ENCODE assay signal across 10 mouse cellular contexts in the genomic region with DNA sequence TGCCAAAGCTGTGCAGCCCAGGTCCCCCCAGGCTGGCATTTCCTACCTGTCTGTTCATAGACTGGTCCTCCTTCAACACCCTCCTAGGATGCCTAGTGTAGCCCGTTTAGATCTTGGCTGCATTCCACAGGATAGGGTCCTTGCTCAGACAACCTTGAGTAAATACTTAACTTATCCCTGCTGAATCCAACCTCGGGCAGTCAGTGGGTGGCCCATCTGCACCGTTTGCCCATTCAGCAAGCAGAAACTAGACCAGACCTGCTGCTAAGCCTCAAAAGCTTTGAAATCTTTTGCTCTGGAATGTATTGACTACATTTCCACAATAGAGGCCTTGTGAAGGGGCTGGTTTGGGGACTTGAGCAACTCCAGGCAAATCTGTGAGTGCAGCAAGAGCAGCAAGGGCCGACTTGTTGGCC. TPM values are rescaled to one million over a fixed set of nuclear protein-coding genes. Genes with fewer than 3 reads are reported as not detected.
DNase-seq lines count a peak whose midpoint lies in the region; ATAC-seq lines count a peak whose summit lies in the region.
"Had no signal": no experiment of that assay in that cellular context is flagged by ENCODE, and none has a peak within 500 bp of the region (broad histone marks: within the 10 kb centered on the region; RNA-seq: fewer than 3 reads in every experiment).

No protein-coding gene starts in this region.

- no peak for DNase-seq in liver, embryonic 13.5 days
- no peak for DNase-seq in liver
- peak; percentile 46 for DNase-seq in embryo, embryonic 10 days (ENCODE audit: low spot score)
- peak; percentile 65 for DNase-seq in limb, embryonic 11.5 days (ENCODE audit: low spot score)
- no peak for DNase-seq in right cerebral cortex, postnatal 14 days
- DNase-seq in MN1 (ENCODE audit: low spot score) = no peak

- no peak overlapping the region for H3K9ac ChIP-seq in liver, embryonic 13.5 days
- no peak overlapping the region for H3K9ac ChIP-seq in forebrain, embryonic 15.5 days (replicated peaks)
- no peak overlapping the region for H3K9ac ChIP-seq in limb, embryonic 11.5 days (ENCODE audit: low read length)
- H3K9ac ChIP-seq: heart, embryonic 13.5 days; liver, embryonic 14.5 days had no signal

- 60% methylated on average over 4 of the region's 4 CpGs for WGBS in liver, embryonic 13.5 days (ENCODE audit: insufficient replicate concordance)
- WGBS in forebrain, embryonic 15.5 days = 4% methylated on average over 4 of the region's 4 CpGs
- WGBS in limb, embryonic 11.5 days = 24% methylated on average over 4 of the region's 4 CpGs

- no peak overlapping the region for H3K4me3 ChIP-seq in liver, embryonic 13.5 days (replicated peaks)
- no peak overlapping the region for H3K4me3 ChIP-seq in forebrain, embryonic 15.5 days
- H3K4me3 ChIP-seq in limb, embryonic 11.5 days (ENCODE audit: low read depth, low read length) = no peak overlapping the region
- H3K4me3 ChIP-seq: heart, embryonic 13.5 days had no signal

- H3K9me3 ChIP-seq in liver, embryonic 13.5 days (replicated peaks) = no peaks in the 10 kb centered on the region
- H3K9me3 ChIP-seq in forebrain, embryonic 15.5 days = no peaks in the 10 kb centered on the region
- no peaks in the 10 kb centered on the region for H3K9me3 ChIP-seq in limb, embryonic 11.5 days (ENCODE audit: control insufficient read depth, low read length)
- H3K9me3 ChIP-seq: heart, embryonic 13.5 days had no signal

- no peaks in the 10 kb centered on the region for H3K36me3 ChIP-seq in liver, embryonic 13.5 days
- H3K36me3 ChIP-seq in forebrain, embryonic 15.5 days = no peaks in the 10 kb centered on the region
- H3K36me3 ChIP-seq in limb, embryonic 11.5 days (ENCODE audit: control insufficient read depth, insufficient read depth, low read length) = no peaks in the 10 kb centered on the region
- H3K36me3 ChIP-seq: heart, embryonic 13.5 days had no signal

- H3K4me1 ChIP-seq in liver, embryonic 13.5 days (replicated peaks) = peaks cover 36% of the 10 kb centered on the region
- H3K4me1 ChIP-seq in forebrain, embryonic 15.5 days = peaks cover 11% of the 10 kb centered on the region; the same call in 1 of the 2 replicates
- peaks cover 7% of the 10 kb centered on the region for H3K4me1 ChIP-seq in limb, embryonic 11.5 days (ENCODE audit: control insufficient read depth, insufficient read depth, low read length)

- no peaks in the 10 kb centered on the region for H3K27me3 ChIP-seq in liver, embryonic 13.5 days
- no peaks in the 10 kb centered on the region for H3K27me3 ChIP-seq in forebrain, embryonic 15.5 days
- H3K27me3 ChIP-seq in limb, embryonic 11.5 days (ENCODE audit: control insufficient read depth, insufficient read depth, low read length) = no peaks in the 10 kb centered on the region
- H3K27me3 ChIP-seq: heart, embryonic 13.5 days had no signal

- H3K27ac ChIP-seq in liver, embryonic 13.5 days = peak overlapping the region; percentile 2; the same call in 1 of the 2 replicates
- no peak overlapping the region for H3K27ac ChIP-seq in forebrain, embryonic 15.5 days (replicated peaks)
- peak overlapping the region; percentile 79 for H3K27ac ChIP-seq in limb, embryonic 11.5 days (replicated peaks; ENCODE audit: low read depth, low read length)
- H3K27ac ChIP-seq: heart, embryonic 13.5 days; liver, embryonic 14.5 days had no signal

- no peak overlapping the region for H3K4me2 ChIP-seq in liver, embryonic 13.5 days
- no peak overlapping the region for H3K4me2 ChIP-seq in forebrain, embryonic 15.5 days (replicated peaks)
- no peak overlapping the region for H3K4me2 ChIP-seq in limb, embryonic 11.5 days (ENCODE audit: low read depth, severe bottlenecking)
- H3K4me2 ChIP-seq: heart, embryonic 13.5 days had no signal

- ATAC-seq in liver, embryonic 13.5 days (ENCODE audit: low read depth) = no peak
- peak; percentile 51; the same call in 1 of the 2 replicates for ATAC-seq in forebrain, embryonic 15.5 days (replicated peaks)
- peak; percentile 69 for ATAC-seq in limb, embryonic 11.5 days (ENCODE audit: insufficient number of reproducible peaks, low FRiP score, low TSS enrichment, low read depth)
- ATAC-seq in megakaryocyte, adult 5-6 weeks (ENCODE audit: poor library complexity, severe bottlenecking) = no peak

RNA-seq across cellular contexts. Expression of gene Lpin2, which starts 23.2 kb away (rescaled TPM):
- polyA plus RNA-seq in liver, embryonic 13.5 days (2015; fragmentation: Nextera tagmentation; extraction: Ambion mirVana) = 38.0 and 43.2 TPM in 2 replicates
- polyA plus RNA-seq in forebrain, embryonic 15.5 days (2015; fragmentation: Nextera tagmentation; extraction: Ambion mirVana) = 35.9 and 38.4 TPM in 2 replicates
- 48.1 and 54.8 TPM in 2 replicates for polyA plus RNA-seq in limb, embryonic 11.5 days (2014; fragmentation: Nextera tagmentation; extraction: Ambion mirVana)
- total RNA-seq in megakaryocyte, adult 5-6 weeks (2015) = 21.7 and 25.3 TPM in 2 replicates
- total RNA-seq in megakaryocyte, adult 5-6 weeks (2017) = 31.4 and 38.1 TPM in 2 replicates

Comparison
In these comparisons a context has a peak if more than half of its experiments do, and no peak if none do; other contexts are left out.
1. ATAC-seq: peak in forebrain, embryonic 15.5 days (single experiment) and limb, embryonic 11.5 days (single experiment); none in liver, embryonic 13.5 days (single experiment) and megakaryocyte, adult 5-6 weeks (single experiment).
2. DNase-seq: peak in embryo, embryonic 10 days (single experiment) and limb, embryonic 11.5 days (single experiment); none in liver, embryonic 13.5 days (single experiment), liver (single experiment), right cerebral cortex, postnatal 14 days (single experiment) and MN1 (single experiment).